In the genomic region with DNA sequence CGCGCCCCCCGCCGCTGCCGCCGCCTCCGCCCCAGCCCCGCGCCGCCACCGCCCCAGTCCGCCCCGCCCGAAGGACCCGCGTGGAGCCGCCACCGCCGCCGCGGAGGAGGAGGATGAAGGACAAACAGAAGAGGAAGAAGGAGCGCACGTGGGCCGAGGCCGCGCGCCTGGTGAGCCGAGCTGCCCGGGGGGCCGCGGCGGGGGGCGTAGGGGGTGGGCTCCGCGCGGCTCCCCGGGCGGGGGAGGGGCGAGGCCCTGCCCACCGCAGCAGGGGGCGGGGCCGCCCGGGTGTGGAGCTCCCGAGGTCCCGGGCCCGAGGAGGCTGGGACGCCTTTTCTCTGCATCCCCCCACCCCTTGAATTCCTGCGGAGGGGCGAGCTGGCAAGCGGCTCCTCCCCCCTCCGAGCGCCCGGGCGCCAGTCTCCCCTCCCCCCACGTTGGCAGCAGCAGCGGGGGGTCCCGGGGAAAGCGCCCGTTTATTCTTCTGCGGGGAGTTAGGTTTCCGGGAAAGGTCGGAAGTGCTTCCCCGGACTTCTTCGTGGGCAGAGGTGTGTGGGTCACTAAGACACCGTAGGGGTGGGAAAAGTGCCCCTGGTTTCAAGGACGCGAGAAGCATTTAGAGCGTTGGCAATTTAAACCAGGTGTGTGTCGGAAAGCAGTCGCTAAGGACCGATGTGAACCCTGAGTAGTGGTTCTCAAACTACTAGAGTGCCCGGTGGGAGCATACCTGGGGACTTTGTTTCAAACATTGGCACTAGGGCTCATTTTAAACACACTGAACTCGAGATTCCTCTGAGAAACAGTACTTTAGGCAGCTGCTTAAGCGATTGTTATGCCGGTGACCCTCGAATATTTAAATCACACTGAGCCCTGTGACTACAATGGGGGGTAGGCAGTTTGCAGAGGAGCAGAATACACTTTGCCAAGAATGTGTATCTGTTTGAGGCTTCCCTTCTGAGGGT, we compare ENCODE assay signal across 8 mouse cellular contexts. TPM values are rescaled to one million over a fixed set of nuclear protein-coding genes. Genes with fewer than 3 reads are reported as not detected.
DNase-seq lines count a peak whose midpoint lies in the region; ATAC-seq and TF ChIP-seq lines count a peak whose summit lies in the region.

No protein-coding gene starts in this region.

- under 1% methylated on average over 41 of the region's 76 CpGs for WGBS in liver, postnatal 0 days (ENCODE audit: insufficient replicate concordance)
- under 1% methylated on average over 32 of the region's 76 CpGs for WGBS in neural tube, embryonic 14.5 days

- no peak for TF ChIP-seq CTCF in liver, postnatal 0 days (IDR thresholded peaks at IDR 0.05; ENCODE audit: low read depth)

- peak overlapping the region; percentile 97 for H3K9ac ChIP-seq in liver, postnatal 0 days (replicated peaks)
- H3K9ac ChIP-seq in neural tube, embryonic 14.5 days (replicated peaks; ENCODE audit: low read depth, low read length): peak overlapping the region; percentile 94

- 0 out of 2 replicates have a peak, but pooled peaks cover 3% of the 10 kb centered on the region for H3K36me3 ChIP-seq in liver, postnatal 0 days (replicated peaks; ENCODE audit: insufficient read depth, low read length)
- no peaks in the 10 kb centered on the region for H3K36me3 ChIP-seq in neural tube, embryonic 14.5 days (ENCODE audit: control insufficient read depth, insufficient read depth, low read length)

- no peaks in the 10 kb centered on the region for H3K9me3 ChIP-seq in liver, postnatal 0 days (ENCODE audit: low read length)
- no peaks in the 10 kb centered on the region for H3K9me3 ChIP-seq in neural tube, embryonic 14.5 days (ENCODE audit: control insufficient read depth, low read length)

- peak; percentile 26 for ATAC-seq in liver, postnatal 0 days
- ATAC-seq in neural tube, embryonic 14.5 days (ENCODE audit: low read depth): peak; percentile 22

- no peak for TF ChIP-seq EP300 in liver, postnatal 0 days (IDR thresholded peaks at IDR 0.05; ENCODE audit: low read depth)

- H3K4me3 ChIP-seq in liver, postnatal 0 days (ENCODE audit: low read depth, low read length): peak overlapping the region; percentile 90
- peak overlapping the region; percentile 92 for H3K4me3 ChIP-seq in neural tube, embryonic 14.5 days (ENCODE audit: low read depth, low read length)

- peak overlapping the region; percentile 100 for H3K27ac ChIP-seq in liver, postnatal 0 days (ENCODE audit: low read depth)
- peak overlapping the region; percentile 99 for H3K27ac ChIP-seq in neural tube, embryonic 14.5 days (ENCODE audit: low read depth, low read length)

- peak overlapping the region; percentile 64 for H3K4me2 ChIP-seq in liver, postnatal 0 days (ENCODE audit: low read depth, low read length)
- H3K4me2 ChIP-seq in neural tube, embryonic 14.5 days (ENCODE audit: low read depth, low read length): peak overlapping the region; percentile 66

- H3K27me3 ChIP-seq in liver, postnatal 0 days (ENCODE audit: insufficient read depth, low read length): no peaks in the 10 kb centered on the region
- no peaks in the 10 kb centered on the region for H3K27me3 ChIP-seq in neural tube, embryonic 14.5 days (ENCODE audit: control insufficient read depth, insufficient read depth, low read length)

- DNase-seq in 3T3-L1 (ENCODE audit: low read depth, low spot score) (peak; percentile 57), adipocyte (ENCODE audit: low spot score) (peak; percentile 53)
- peak; percentile 76 for DNase-seq in embryo, embryonic 11.5 days (ENCODE audit: low read depth, low spot score)
- peak; percentile 51 to 66 for DNase-seq in heart, adult 9 months (ENCODE audit: low spot score in 2 of 2)
- peak; percentile 53 to 55 for DNase-seq in kidney, adult 8-10 months
- DNase-seq in liver, postnatal 0 days: peak; percentile 77
- DNase-seq in testis, postnatal 14 days (ENCODE audit: low spot score): peak; percentile 86

- H3K4me1 ChIP-seq in liver, postnatal 0 days (ENCODE audit: insufficient read depth): peaks cover 50% of the 10 kb centered on the region
- peaks cover 23% of the 10 kb centered on the region for H3K4me1 ChIP-seq in neural tube, embryonic 14.5 days (ENCODE audit: control insufficient read depth, insufficient read depth, low read length)

RNA-seq across cellular contexts. Expression of a gene that starts 0.9 kb away (rescaled TPM):
- polyA plus RNA-seq in liver, postnatal 0 days (2015; fragmentation: Nextera tagmentation; extraction: Ambion mirVana): 5.1 and 5.7 TPM in 2 replicates
- polyA plus RNA-seq in neural tube, embryonic 14.5 days (2014; fragmentation: Nextera tagmentation; extraction: Ambion mirVana): 15.4 and 16.9 TPM in 2 replicates

RNA-seq across cellular contexts. Expression of a gene that starts 55.3 kb away (rescaled TPM):
- 1.3 and 1.7 TPM in 2 replicates for polyA plus RNA-seq in liver, postnatal 0 days (2015; fragmentation: Nextera tagmentation; extraction: Ambion mirVana)
- 16.4 and 17.2 TPM in 2 replicates for polyA plus RNA-seq in neural tube, embryonic 14.5 days (2014; fragmentation: Nextera tagmentation; extraction: Ambion mirVana)

Comparison
In these comparisons a context has a peak if more than half of its experiments do, and no peak if none do; other contexts are left out.
1. Peak in every context shown above with its lines: DNase-seq, ATAC-seq, H3K4me3 ChIP-seq and H3K27ac ChIP-seq.